ENCODE assay signal across 22 mouse cellular contexts in the genomic region with DNA sequence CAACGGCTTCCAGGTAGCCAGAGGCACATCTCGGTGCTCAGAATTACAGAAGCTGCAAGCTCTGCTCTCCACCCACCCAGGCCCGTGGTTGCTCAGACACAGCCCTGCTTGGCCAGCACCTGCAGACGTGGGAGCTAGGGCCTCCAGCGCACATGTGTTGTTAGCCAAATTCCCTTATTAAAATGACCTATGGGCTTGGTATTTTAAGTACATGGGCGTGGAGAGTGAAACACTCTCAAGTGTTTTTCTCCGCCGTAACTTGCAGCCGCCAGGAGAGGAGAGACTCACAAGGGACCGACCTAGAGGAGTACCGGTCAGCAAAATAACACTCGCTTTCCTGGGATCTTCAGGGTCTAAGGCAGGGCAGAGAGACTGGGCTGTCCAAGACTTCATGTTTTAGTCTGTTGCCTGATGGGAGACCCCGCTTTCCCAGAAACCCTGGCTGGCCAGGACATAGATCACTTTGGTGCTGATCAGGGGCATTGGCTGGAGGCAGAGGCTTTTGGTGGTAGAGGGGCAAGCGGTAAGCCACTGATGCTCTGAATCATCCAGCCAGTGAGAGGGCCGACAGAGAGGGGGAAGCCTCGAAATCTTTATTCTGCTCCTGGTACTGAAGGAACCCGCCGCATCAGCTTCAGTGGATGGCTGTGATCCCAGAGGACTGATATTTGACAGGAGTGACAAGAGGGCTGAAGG.
DNase-seq lines count a peak whose midpoint lies in the region; ATAC-seq and TF ChIP-seq lines count a peak whose summit lies in the region.
"Had no signal": no experiment of that assay in that cellular context is flagged by ENCODE, and none has a peak within 500 bp of the region (broad histone marks: within the 10 kb centered on the region; RNA-seq: fewer than 3 reads in every experiment).

No protein-coding gene starts in this region.

- peak; percentile 83 for ATAC-seq in lung, embryonic 16.5 days (ENCODE audit: low read depth)
- ATAC-seq in midbrain, postnatal 0 days (ENCODE audit: low FRiP score) = no peak
- ATAC-seq in midbrain, embryonic 13.5 days = no peak
- ATAC-seq: intestine, embryonic 15.5 days had no signal

- H3K4me3 ChIP-seq in limb, embryonic 10.5 days = no peak overlapping the region
- no peak overlapping the region for H3K4me3 ChIP-seq in lung, embryonic 16.5 days (ENCODE audit: low read length)
- H3K4me3 ChIP-seq in midbrain, postnatal 0 days (ENCODE audit: low read depth, low read length) = no peak overlapping the region
- H3K4me3 ChIP-seq in midbrain, embryonic 13.5 days (replicated peaks) = no peak overlapping the region
- H3K4me3 ChIP-seq: embryonic facial prominence, embryonic 13.5 days; forebrain, embryonic 12.5 days; hindbrain, embryonic 15.5 days; intestine, embryonic 15.5 days; kidney, embryonic 15.5 days; midbrain, embryonic 10.5 days had no signal

- H3K36me3 ChIP-seq in limb, embryonic 10.5 days = no peaks in the 10 kb centered on the region
- no peaks in the 10 kb centered on the region for H3K36me3 ChIP-seq in lung, embryonic 16.5 days (ENCODE audit: control insufficient read depth, insufficient read depth, low read length)
- no peaks in the 10 kb centered on the region for H3K36me3 ChIP-seq in midbrain, postnatal 0 days (ENCODE audit: insufficient read depth, low read length)
- H3K36me3 ChIP-seq in midbrain, embryonic 13.5 days = no peaks in the 10 kb centered on the region
- H3K36me3 ChIP-seq: forebrain, embryonic 12.5 days; hindbrain, embryonic 15.5 days; intestine, embryonic 15.5 days; kidney, embryonic 15.5 days; midbrain, embryonic 10.5 days had no signal

- 0 out of 2 replicates have a peak overlapping the region, but pooled peaks have one; percentile 16 for H3K9ac ChIP-seq in lung, embryonic 16.5 days (ENCODE audit: low read length)
- no peak overlapping the region for H3K9ac ChIP-seq in midbrain, postnatal 0 days (replicated peaks; ENCODE audit: low read length, poor library complexity, severe bottlenecking)
- H3K9ac ChIP-seq in midbrain, embryonic 13.5 days (replicated peaks) = no peak overlapping the region
- H3K9ac ChIP-seq: embryonic facial prominence, embryonic 13.5 days; forebrain, embryonic 12.5 days; hindbrain, embryonic 15.5 days; intestine, embryonic 15.5 days; kidney, embryonic 15.5 days had no signal

- H3K27ac ChIP-seq in limb, embryonic 10.5 days = peak overlapping the region; percentile 36; the same call in 1 of the 2 replicates
- H3K27ac ChIP-seq in lung, embryonic 16.5 days (ENCODE audit: low read length) = peak overlapping the region; percentile 94
- no peak overlapping the region for H3K27ac ChIP-seq in midbrain, postnatal 0 days (ENCODE audit: low read depth, low read length)
- H3K27ac ChIP-seq in midbrain, embryonic 13.5 days = no peak overlapping the region
- H3K27ac ChIP-seq: embryonic facial prominence, embryonic 13.5 days; forebrain, embryonic 12.5 days; hindbrain, embryonic 15.5 days; intestine, embryonic 15.5 days; kidney, embryonic 15.5 days; midbrain, embryonic 10.5 days had no signal

- no peak for TF ChIP-seq CTCF in midbrain, postnatal 0 days (IDR thresholded peaks at IDR 0.05)

- H3K9me3 ChIP-seq in limb, embryonic 10.5 days (replicated peaks) = no peaks in the 10 kb centered on the region
- no peaks in the 10 kb centered on the region for H3K9me3 ChIP-seq in lung, embryonic 16.5 days (ENCODE audit: control insufficient read depth, low read length)
- no peaks in the 10 kb centered on the region for H3K9me3 ChIP-seq in midbrain, postnatal 0 days (ENCODE audit: low read length)
- no peaks in the 10 kb centered on the region for H3K9me3 ChIP-seq in midbrain, embryonic 13.5 days
- H3K9me3 ChIP-seq: embryonic facial prominence, embryonic 13.5 days; forebrain, embryonic 12.5 days; hindbrain, embryonic 15.5 days; intestine, embryonic 15.5 days; kidney, embryonic 15.5 days; midbrain, embryonic 10.5 days had no signal

- 81% methylated on average over 18 of the region's 18 CpGs for WGBS in limb, embryonic 10.5 days
- 46% methylated on average over 18 of the region's 18 CpGs for WGBS in lung, embryonic 16.5 days
- WGBS in midbrain, postnatal 0 days = 85% methylated on average over 18 of the region's 18 CpGs
- 80% methylated on average over 18 of the region's 18 CpGs for WGBS in midbrain, embryonic 13.5 days

- H3K27me3 ChIP-seq in limb, embryonic 10.5 days (ENCODE audit: low read depth, poor library complexity, severe bottlenecking) = 0 out of 2 replicates have a peak, but pooled peaks cover 4% of the 10 kb centered on the region
- no peaks in the 10 kb centered on the region for H3K27me3 ChIP-seq in lung, embryonic 16.5 days (ENCODE audit: control insufficient read depth, insufficient read depth, low read depth, low read length)
- H3K27me3 ChIP-seq in midbrain, postnatal 0 days (ENCODE audit: insufficient read depth, low read length) = no peaks in the 10 kb centered on the region
- no peaks in the 10 kb centered on the region for H3K27me3 ChIP-seq in midbrain, embryonic 13.5 days
- H3K27me3 ChIP-seq: embryonic facial prominence, embryonic 13.5 days; forebrain, embryonic 12.5 days; hindbrain, embryonic 15.5 days; intestine, embryonic 15.5 days had no signal

- DNase-seq in lung, adult 18-20 months = peak; percentile 74 to 83
- no peak for DNase-seq in lung, postnatal 14 days
- DNase-seq in limb, embryonic 10.5 days (ENCODE audit: low spot score) = no peak
- DNase-seq in kidney, postnatal 36 days = no peak
- no peak for DNase-seq in midbrain, postnatal 0 days (ENCODE audit: low spot score)
- no peak for DNase-seq in layer of hippocampus, postnatal 25 days (ENCODE audit: extremely low spot score in 1 of 2, low spot score in 1 of 2)
- DNase-seq: adrenal gland, adult 2 months; B cell, adult 2 months; cerebellum, adult 9-11 months; gastrocnemius, postnatal 14 days; heart, postnatal 4 days; retina, postnatal 1 day; thymus, postnatal 25 days had no signal

- H3K4me2 ChIP-seq in lung, embryonic 16.5 days (ENCODE audit: low read depth, low read length) = peak overlapping the region; percentile 31
- H3K4me2 ChIP-seq in midbrain, postnatal 0 days (ENCODE audit: low read depth, low read length, poor library complexity, severe bottlenecking) = no peak overlapping the region
- H3K4me2 ChIP-seq in midbrain, embryonic 13.5 days (replicated peaks) = no peak overlapping the region
- H3K4me2 ChIP-seq: embryonic facial prominence, embryonic 13.5 days; forebrain, embryonic 12.5 days; hindbrain, embryonic 15.5 days; intestine, embryonic 15.5 days; kidney, embryonic 15.5 days; liver, embryonic 11.5 days had no signal

- peaks cover 21% of the 10 kb centered on the region for H3K4me1 ChIP-seq in limb, embryonic 10.5 days
- H3K4me1 ChIP-seq in lung, embryonic 16.5 days (replicated peaks; ENCODE audit: control insufficient read depth, insufficient read depth, low read length) = peaks cover 20% of the 10 kb centered on the region
- no peaks in the 10 kb centered on the region for H3K4me1 ChIP-seq in midbrain, postnatal 0 days (ENCODE audit: insufficient read depth, low read length)
- H3K4me1 ChIP-seq in midbrain, embryonic 13.5 days (replicated peaks) = no peaks in the 10 kb centered on the region
- H3K4me1 ChIP-seq: forebrain, embryonic 12.5 days; hindbrain, embryonic 15.5 days; intestine, embryonic 15.5 days had no signal

Comparison
In these comparisons a context has a peak if more than half of its experiments do, and no peak if none do; other contexts are left out.
1. DNase-seq: peak in lung, adult 18-20 months (2 of 2); none in lung, postnatal 14 days (single experiment), limb, embryonic 10.5 days (single experiment), kidney, postnatal 36 days (0 of 2), midbrain, postnatal 0 days (single experiment) and layer of hippocampus, postnatal 25 days (0 of 2).
2. H3K27ac ChIP-seq: peak in limb, embryonic 10.5 days (single experiment) and lung, embryonic 16.5 days (single experiment); none in midbrain, postnatal 0 days (single experiment) and midbrain, embryonic 13.5 days (single experiment).